Mouse (Mus musculus) erythroblast, embryonic 14.5 days (primary cell): ENCODE results near the gene Fam49a.

Experiments
- GATA1 ChIP-seq: IDR thresholded peaks from 2 replicates; pipeline ENCODE4 v1.6.1; 2012; ENCODE audit warnings: low read length, inconsistent platforms, mixed read lengths
- TAL1 ChIP-seq: IDR thresholded peaks from 3 replicates; pipeline ENCODE4 v1.6.1; 2012; ENCODE audit warnings: low read length, inconsistent platforms, mixed read lengths

DNA sequence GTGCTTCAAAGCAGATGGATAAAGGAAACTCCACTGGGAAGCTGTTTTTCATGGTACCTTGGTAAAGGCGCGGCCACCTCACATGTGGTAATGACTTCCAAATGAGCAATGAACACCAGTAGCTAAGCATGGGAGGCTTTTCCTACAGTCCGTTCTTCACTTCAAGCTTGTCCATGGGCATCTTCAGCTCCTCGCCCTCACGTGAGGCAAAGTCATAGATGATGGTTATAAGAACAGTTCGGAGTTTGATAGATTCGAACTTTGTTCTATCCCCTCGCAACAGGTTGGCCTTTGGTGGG, 159.6 kb downstream of the Fam49a start:
- TF ChIP-seq TAL1 (no peak), GATA1 (no peak)
